9 mouse cellular contexts compared by ENCODE assay signal in genomic region chr8:71528362-71529073, GRCm38 (mm10). TPM values are rescaled to one million over a fixed set of nuclear protein-coding genes. Genes with fewer than 3 reads are reported as not detected.
DNase-seq lines count a peak whose midpoint lies in the region; ATAC-seq and TF ChIP-seq lines count a peak whose summit lies in the region.
"Had no signal": no experiment of that assay in that cellular context is flagged by ENCODE, and none has a peak within 500 bp of the region (broad histone marks: within the 10 kb centered on the region; RNA-seq: fewer than 3 reads in every experiment).

No protein-coding gene starts in this region.

- 79% methylated on average over 11 of the region's 11 CpGs for WGBS in embryonic facial prominence, embryonic 13.5 days
- WGBS in intestine, embryonic 16.5 days: 75% methylated on average over 11 of the region's 11 CpGs
- 77% methylated on average over 11 of the region's 11 CpGs for WGBS in lung, embryonic 14.5 days

- no peaks in the 10 kb centered on the region for H3K36me3 ChIP-seq in CH12.LX (replicated peaks in 1 of 2; ENCODE audit: control insufficient read depth in 1 of 2, insufficient read depth in 1 of 2, low read length in 1 of 2)
- no peaks in the 10 kb centered on the region for H3K36me3 ChIP-seq in embryonic facial prominence, embryonic 13.5 days
- no peaks in the 10 kb centered on the region for H3K36me3 ChIP-seq in intestine, embryonic 16.5 days (ENCODE audit: control insufficient read depth, insufficient read depth, low read length)
- H3K36me3 ChIP-seq in lung, embryonic 14.5 days (ENCODE audit: insufficient read depth): no peaks in the 10 kb centered on the region

- no peak for DNase-seq in CH12.LX (ENCODE audit: extremely low read depth)
- DNase-seq in lung, embryonic 14.5 days: peak; percentile 66
- DNase-seq in urinary bladder, postnatal 36 days (ENCODE audit: low spot score in 2 of 2): no peak
- DNase-seq in spleen, adult 12 weeks (ENCODE audit: low spot score): no peak
- DNase-seq in gastrocnemius, adult 18-20 months (ENCODE audit: low spot score): no peak
- no peak for DNase-seq in retina, postnatal 1 day

- no peak for ATAC-seq in embryonic facial prominence, embryonic 13.5 days (ENCODE audit: insufficient number of reproducible peaks, insufficient read depth, low FRiP score, low TSS enrichment, low read depth)
- peak; percentile 62 for ATAC-seq in intestine, embryonic 16.5 days
- 0 out of 2 replicates have a peak, but pooled peaks have one; percentile 47 for ATAC-seq in lung, embryonic 14.5 days (ENCODE audit: insufficient read depth)

- no peak overlapping the region for H3K4me2 ChIP-seq in CH12.LX (ENCODE audit: insufficient read depth, low read depth, poor library complexity, severe bottlenecking)
- H3K4me2 ChIP-seq in embryonic facial prominence, embryonic 13.5 days: no peak overlapping the region
- no peak overlapping the region for H3K4me2 ChIP-seq in intestine, embryonic 16.5 days (ENCODE audit: low read depth, low read length)
- no peak overlapping the region for H3K4me2 ChIP-seq in lung, embryonic 14.5 days

- H3K9me3 ChIP-seq in CH12.LX (replicated peaks; ENCODE audit: low read length): no peaks in the 10 kb centered on the region
- H3K9me3 ChIP-seq in embryonic facial prominence, embryonic 13.5 days: no peaks in the 10 kb centered on the region
- H3K9me3 ChIP-seq in intestine, embryonic 16.5 days (ENCODE audit: control insufficient read depth, low read length): no peaks in the 10 kb centered on the region
- H3K9me3 ChIP-seq in lung, embryonic 14.5 days (ENCODE audit: low read depth, low read length): no peaks in the 10 kb centered on the region

- H3K79me2 ChIP-seq in CH12.LX (replicated peaks; ENCODE audit: control insufficient read depth, extremely low read depth, insufficient read depth, poor library complexity, severe bottlenecking): no peaks in the 10 kb centered on the region

- dilution Hi-C loops in CH12.LX (cut with MboI; ENCODE audit: extremely low pct_ligation_motif_present, extremely low pct_unique_long_range_greater_than_20kb, low sequenced_read_pairs): no loop called here

- H3K4me1 ChIP-seq in CH12.LX (ENCODE audit: control insufficient read depth in 1 of 2, insufficient read depth in 2 of 2): peaks cover 32 to 60% of the 10 kb centered on the region in 2 experiments
- H3K4me1 ChIP-seq in embryonic facial prominence, embryonic 13.5 days: peaks cover 7% of the 10 kb centered on the region; the same call in 1 of the 2 replicates
- H3K4me1 ChIP-seq in intestine, embryonic 16.5 days (ENCODE audit: control insufficient read depth, insufficient read depth, low read length): peaks cover 3% of the 10 kb centered on the region; the same call in 1 of the 2 replicates
- peaks cover 5% of the 10 kb centered on the region; the same call in 1 of the 2 replicates for H3K4me1 ChIP-seq in lung, embryonic 14.5 days (ENCODE audit: insufficient read depth)

- TF ChIP-seq RAD21 in CH12.LX (IDR thresholded peaks at IDR 0.05; ENCODE audit: low read depth, low read length): no peak

- no peak for TF ChIP-seq POLR2A in CH12.LX (IDR thresholded peaks at IDR 0.05; ENCODE audit: low read depth, low read length)

- no peaks in the 10 kb centered on the region for H3K27me3 ChIP-seq in CH12.LX (replicated peaks)
- H3K27me3 ChIP-seq in embryonic facial prominence, embryonic 13.5 days: peaks cover 52% of the 10 kb centered on the region
- peaks cover 20% of the 10 kb centered on the region for H3K27me3 ChIP-seq in intestine, embryonic 16.5 days (replicated peaks; ENCODE audit: control insufficient read depth, insufficient read depth, low read length)
- H3K27me3 ChIP-seq in lung, embryonic 14.5 days (ENCODE audit: insufficient read depth, low read length): peaks cover 15% of the 10 kb centered on the region

- H3K4me3 ChIP-seq in CH12.LX (replicated peaks in 1 of 3; ENCODE audit: low read depth in 2 of 3, low read length in 2 of 3, poor library complexity in 1 of 3): no peak overlapping the region
- H3K4me3 ChIP-seq in embryonic facial prominence, embryonic 13.5 days: no peak overlapping the region
- H3K4me3 ChIP-seq in intestine, embryonic 16.5 days (ENCODE audit: low read length): no peak overlapping the region
- H3K4me3 ChIP-seq in lung, embryonic 14.5 days (ENCODE audit: low read depth, low read length): no peak overlapping the region

- in situ Hi-C loops in CH12.LX (cut with MboI; ENCODE audit: low pct_ligation_motif_present, low pct_unique_long_range_greater_than_20kb, low sequenced_read_pairs): no loop called here

- H3K27ac ChIP-seq in CH12.LX (ENCODE audit: insufficient read depth, low read depth): peak overlapping the region; percentile 5; the same call in 1 of the 2 replicates
- H3K27ac ChIP-seq in embryonic facial prominence, embryonic 13.5 days: peak overlapping the region; percentile 51; the same call in 1 of the 2 replicates
- H3K27ac ChIP-seq in intestine, embryonic 16.5 days (ENCODE audit: low read length): peak overlapping the region; percentile 63
- peak overlapping the region; percentile 64 for H3K27ac ChIP-seq in lung, embryonic 14.5 days (ENCODE audit: low read depth)

- no peak overlapping the region for H3K9ac ChIP-seq in CH12.LX (ENCODE audit: insufficient read depth, low read depth)
- H3K9ac ChIP-seq in embryonic facial prominence, embryonic 13.5 days: no peak overlapping the region
- H3K9ac ChIP-seq in intestine, embryonic 16.5 days (ENCODE audit: low read depth, low read length): no peak overlapping the region
- no peak overlapping the region for H3K9ac ChIP-seq in lung, embryonic 14.5 days

- no peak for TF ChIP-seq EP300 in CH12.LX (IDR thresholded peaks at IDR 0.05; ENCODE audit: low read length)

- TF ChIP-seq CTCF in CH12.LX (conservative IDR thresholded peaks at IDR 0.05 in 1 of 2, IDR thresholded peaks at IDR 0.05 in 1 of 2; ENCODE audit: low read depth in 2 of 2, low read length in 2 of 2): no peak
- no peak for TF ChIP-seq CTCF in lung, embryonic 14.5 days (IDR thresholded peaks at IDR 0.05; ENCODE audit: low read depth)

TF ChIP-seq in CH12.LX, 34 proteins besides CTCF, POLR2A, EP300 and RAD21:
- TF ChIP-seq JUND (conservative IDR thresholded peaks at IDR 0.05; ENCODE audit: low read depth, low read length) (no peak), POLR2AphosphoS2 (IDR thresholded peaks at IDR 0.05; ENCODE audit: low read depth, low read length) (no peak), MYC (IDR thresholded peaks at IDR 0.05; ENCODE audit: low read depth, low read length) (no peak), MEF2A (IDR thresholded peaks at IDR 0.05; ENCODE audit: borderline replicate concordance, low read depth, low read length) (no peak), MAZ (IDR thresholded peaks at IDR 0.05; ENCODE audit: low read depth, low read length) (no peak), SMC3 (IDR thresholded peaks at IDR 0.05; ENCODE audit: low read depth, low read length) (no peak), IRF4 (IDR thresholded peaks at IDR 0.05; ENCODE audit: low read depth, low read length) (no peak), BHLHE40 (IDR thresholded peaks at IDR 0.05; ENCODE audit: low read depth, low read length) (no peak)

RNA-seq across cellular contexts. Expression of gene Ccdc194, which starts 3.0 kb away (rescaled TPM):
- total RNA-seq in CH12.LX (2012; rRNA removed): not detected in 2 replicates
- not detected in 2 replicates for total RNA-seq in CH12.LX (2014; rRNA removed)
- not detected in 2 replicates for polyA plus RNA-seq in CH12.LX (2012; ENCODE audit: insufficient read length, low read depth)
- polyA plus RNA-seq in embryonic facial prominence, embryonic 13.5 days (2015; fragmentation: Nextera tagmentation; extraction: Ambion mirVana): 0.77 and 1.1 TPM in 2 replicates
- polyA plus RNA-seq in intestine, embryonic 16.5 days (2015; fragmentation: Nextera tagmentation; extraction: Ambion mirVana): 0.26 and 0.28 TPM in 2 replicates
- 1.0 TPM in 2 replicates for polyA plus RNA-seq in lung, embryonic 14.5 days (2014; fragmentation: Nextera tagmentation; extraction: Ambion mirVana)
- not detected for total RNA-seq in gastrocnemius, adult 18-20 months (2021)
- total RNA-seq: adrenal gland, postnatal 36 days had no signal

RNA-seq across cellular contexts. Expression of gene Bst2, which starts 8.7 kb away (rescaled TPM):
- total RNA-seq in CH12.LX (2012; rRNA removed): 404 and 424 TPM in 2 replicates
- total RNA-seq in CH12.LX (2014; rRNA removed): 304 and 321 TPM in 2 replicates
- polyA plus RNA-seq in CH12.LX (2012; ENCODE audit: insufficient read length, low read depth): 214 and 243 TPM in 2 replicates
- 18.0 and 22.0 TPM in 2 replicates for polyA plus RNA-seq in embryonic facial prominence, embryonic 13.5 days (2015; fragmentation: Nextera tagmentation; extraction: Ambion mirVana)
- 38.8 and 42.0 TPM in 2 replicates for polyA plus RNA-seq in intestine, embryonic 16.5 days (2015; fragmentation: Nextera tagmentation; extraction: Ambion mirVana)
- 15.0 and 16.6 TPM in 2 replicates for polyA plus RNA-seq in lung, embryonic 14.5 days (2014; fragmentation: Nextera tagmentation; extraction: Ambion mirVana)
- 1 to 10 TPM; 5.9 to 8.2 TPM for total RNA-seq in gastrocnemius, adult 18-20 months (2021)

RNA-seq across cellular contexts. Expression of gene Mvb12a, which starts 14.2 kb away (rescaled TPM):
- total RNA-seq in CH12.LX (2012; rRNA removed) (113 and 128 TPM in 2 replicates), CH12.LX (2014; rRNA removed) (149 and 157 TPM in 2 replicates)
- 80.5 and 82.1 TPM in 2 replicates for polyA plus RNA-seq in CH12.LX (2012; ENCODE audit: insufficient read length, low read depth)
- polyA plus RNA-seq in embryonic facial prominence, embryonic 13.5 days (2015; fragmentation: Nextera tagmentation; extraction: Ambion mirVana): 77.1 and 82.4 TPM in 2 replicates
- 126 and 130 TPM in 2 replicates for polyA plus RNA-seq in intestine, embryonic 16.5 days (2015; fragmentation: Nextera tagmentation; extraction: Ambion mirVana)
- polyA plus RNA-seq in lung, embryonic 14.5 days (2014; fragmentation: Nextera tagmentation; extraction: Ambion mirVana): 89.3 and 106 TPM in 2 replicates
- total RNA-seq in gastrocnemius, adult 18-20 months (2021): 10 to 100 TPM; 22.5 to 24.8 TPM

RNA-seq across cellular contexts. Expression of gene Plvap, which starts 17.0 kb away (rescaled TPM):
- total RNA-seq in CH12.LX (2012; rRNA removed): 0.04 TPM in 1 of 2 replicates, not detected in the other
- not detected in 2 replicates for total RNA-seq in CH12.LX (2014; rRNA removed)
- polyA plus RNA-seq in CH12.LX (2012; ENCODE audit: insufficient read length, low read depth): 0.27 and 0.37 TPM in 2 replicates
- polyA plus RNA-seq in embryonic facial prominence, embryonic 13.5 days (2015; fragmentation: Nextera tagmentation; extraction: Ambion mirVana): 47.3 and 52.2 TPM in 2 replicates
- polyA plus RNA-seq in intestine, embryonic 16.5 days (2015; fragmentation: Nextera tagmentation; extraction: Ambion mirVana): 70.9 and 80.9 TPM in 2 replicates
- 123 and 135 TPM in 2 replicates for polyA plus RNA-seq in lung, embryonic 14.5 days (2014; fragmentation: Nextera tagmentation; extraction: Ambion mirVana)
- 10 to 100 TPM; 11.1 to 12.0 TPM for total RNA-seq in gastrocnemius, adult 18-20 months (2021)

RNA-seq across cellular contexts. Expression of gene Tmem221, which starts 30.2 kb away (rescaled TPM):
- total RNA-seq in CH12.LX (2012; rRNA removed) (0.21 and 0.51 TPM in 2 replicates), CH12.LX (2014; rRNA removed) (not detected in 2 replicates)
- not detected in 2 replicates for polyA plus RNA-seq in CH12.LX (2012; ENCODE audit: insufficient read length, low read depth)
- 0.55 and 1.1 TPM in 2 replicates for polyA plus RNA-seq in embryonic facial prominence, embryonic 13.5 days (2015; fragmentation: Nextera tagmentation; extraction: Ambion mirVana)
- 1.3 and 1.8 TPM in 2 replicates for polyA plus RNA-seq in intestine, embryonic 16.5 days (2015; fragmentation: Nextera tagmentation; extraction: Ambion mirVana)
- polyA plus RNA-seq in lung, embryonic 14.5 days (2014; fragmentation: Nextera tagmentation; extraction: Ambion mirVana): 1.9 and 3.2 TPM in 2 replicates
- total RNA-seq in gastrocnemius, adult 18-20 months (2021): not detected

Comparison
In these comparisons a context has a peak if more than half of its experiments do, and no peak if none do; other contexts are left out.
1. H3K27ac ChIP-seq: peak in every context shown above with its lines; median percentile 64 in lung, embryonic 14.5 days; 63 in intestine, embryonic 16.5 days; 51 in embryonic facial prominence, embryonic 13.5 days; 5 in CH12.LX.